Mouse (Mus musculus) liver, embryonic 16.5 days (tissue): ENCODE data around the gene Tmem97. TPM values are rescaled to one million over a fixed set of nuclear protein-coding genes. Genes with fewer than 3 reads are reported as not detected.
"Not testable (repeated sequence)": the region's sequence is repeated elsewhere in the genome, so short reads cannot be mapped to it uniquely, and the experiment has no call there.

Experiments
- ATAC-seq: fragments of 200-750 bp; cut with Nextera tagmentation; 2 replicates; pipeline ENCODE4 v1.8.0; 2017; ENCODE audit warnings: low read depth, mild to moderate bottlenecking, moderate number of reproducible peaks, moderate library complexity
- H3K27ac ChIP-seq: fragments of 300-500 bp; sonication (generic); 2 replicates; pipeline ENCODE4 v1.5.1; 2014; ENCODE audit warnings: mild to moderate bottlenecking, low read length
- H3K27me3 ChIP-seq: fragments of 300-500 bp; sonication (generic); 2 replicates; pipeline ENCODE4 v1.6.1; 2014; ENCODE audit warnings: low read depth, low read length, mixed read lengths; ENCODE audit not compliant: control insufficient read depth, insufficient read depth
- H3K36me3 ChIP-seq: fragments of 300-500 bp; sonication (generic); 2 replicates; pipeline ENCODE4 v1.6.1; 2014; ENCODE audit warnings: mild to moderate bottlenecking; ENCODE audit not compliant: control insufficient read depth, insufficient read depth
- H3K4me1 ChIP-seq: fragments of 300-500 bp; sonication (generic); 2 replicates; pipeline ENCODE4 v1.6.1; 2014; ENCODE audit warnings: low read depth, low read length, mixed read lengths; ENCODE audit not compliant: control insufficient read depth
- H3K4me2 ChIP-seq: fragments of 300-500 bp; sonication (generic); 2 replicates; pipeline ENCODE4 v1.6.1; 2014; ENCODE audit warnings: low read depth, low read length, mixed read lengths
- H3K4me3 ChIP-seq: fragments of 300-500 bp; sonication (generic); 2 replicates; pipeline ENCODE4 v1.5.1; 2014; ENCODE audit warnings: low read depth, mild to moderate bottlenecking, low read length
- H3K9ac ChIP-seq: fragments of 300-500 bp; sonication (generic); 2 replicates; pipeline ENCODE4 v1.6.1; 2014; ENCODE audit warnings: low read depth, low read length
- H3K9me3 ChIP-seq: fragments of 300-500 bp; sonication (generic); replicated peaks from 2 replicates; pipeline ENCODE4 v1.6.1; 2016; ENCODE audit warnings: low read length; ENCODE audit not compliant: control insufficient read depth
- WGBS: fragments of 180-500 bp; shearing (Covaris S2); extraction: QIAGEN DNeasy Blood & Tissue Kit; methylation state at CpG from one replicate; pipeline ENCODE4 v1.1.7; 2014; ENCODE audit not compliant: insufficient replicate concordance; 5-methylcytosine and 5-hydroxymethylcytosine counted together
- polyA plus RNA-seq: library from polyadenylated mRNA; unstranded; fragments of >200 nt; fragmentation: Nextera tagmentation; extraction: Ambion mirVana; gene quantifications from 2 replicates; pipeline ENCODE4 v1.2.1, GENCODE M21; 2015

The Tmem97 gene
- polyA plus RNA-seq, 1 experiment from 2014 or later: 110 TPM

- peaks cover 3% of the 10 kb centered on the region for H3K36me3 ChIP-seq
- no peak overlapping the region for H3K27ac ChIP-seq
- no peaks in the 10 kb centered on the region for H3K9me3 ChIP-seq
- no peak overlapping the region for H3K9ac ChIP-seq
- no peaks in the 10 kb centered on the region for H3K27me3 ChIP-seq
- H3K4me3 ChIP-seq: no peak overlapping the region
- H3K4me2 ChIP-seq: no peak overlapping the region
- ATAC-seq: no peak
- H3K4me1 ChIP-seq: peaks cover 3% of the 10 kb centered on the region; the same call in 1 of the 2 replicates
- WGBS: 38% methylated on average over 6 of the region's 6 CpGs
These were observed 32.3 kb upstream of the Tmem97 start for GRCm38 (mm10) chr11:78582848-78583247.

DNA sequence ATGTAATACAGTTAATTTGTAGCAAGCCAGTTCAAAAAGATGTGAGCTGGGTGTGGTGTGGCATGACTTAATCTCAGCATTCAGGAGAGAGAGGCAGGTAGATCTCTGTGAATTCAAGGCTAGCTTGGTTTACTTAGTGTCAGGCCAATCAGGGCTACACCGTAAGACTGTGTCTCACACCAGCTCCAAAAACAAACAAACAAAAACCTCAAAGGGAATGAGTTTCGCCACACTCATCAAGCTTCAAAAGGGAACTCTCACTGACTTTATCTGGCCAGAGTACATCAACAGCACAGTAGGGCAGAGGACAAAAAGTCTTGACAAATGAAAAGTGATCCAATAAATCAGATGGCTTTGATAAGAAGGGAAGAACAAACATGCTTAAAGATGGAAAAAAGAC, 24.4 kb upstream of the Tmem97 start:
- Histone ChIP-seq H3K27me3 (no peaks in the 10 kb centered on the region), H3K4me1 (peaks cover 3% of the 10 kb centered on the region; the same call in 1 of the 2 replicates), H3K9ac (no peak overlapping the region), H3K4me2 (no peak overlapping the region), H3K36me3 (no peaks in the 10 kb centered on the region), H3K9me3 (no peaks in the 10 kb centered on the region), H3K4me3 (no peak overlapping the region), H3K27ac (no peak overlapping the region)
- WGBS: 61% methylated on average over 2 of the region's 2 CpGs
- ATAC-seq: peak; percentile 48; the same call in 1 of the 2 replicates

- Histone ChIP-seq H3K36me3 (no peaks in the 10 kb centered on the region), H3K4me1 (peaks cover 3% of the 10 kb centered on the region; the same call in 1 of the 2 replicates), H3K9me3 (no peaks in the 10 kb centered on the region), H3K27me3 (no peaks in the 10 kb centered on the region), H3K4me3 (no peak overlapping the region), H3K9ac (no peak overlapping the region), H3K27ac (no peak overlapping the region), H3K4me2 (no peak overlapping the region)
- WGBS: 57% methylated on average over 3 of the region's 3 CpGs
- no peak for ATAC-seq
These were observed 24.0 kb upstream of the Tmem97 start for GRCm38 (mm10) chr11:78574536-78574935.

- not testable (repeated sequence) for H3K4me3 ChIP-seq, H3K9ac ChIP-seq, ATAC-seq, H3K4me2 ChIP-seq, H3K36me3 ChIP-seq, H3K27me3 ChIP-seq, H3K27ac ChIP-seq, H3K4me1 ChIP-seq, H3K9me3 ChIP-seq
- WGBS: 91% methylated on average over 3 of the region's 4 CpGs
These were observed 23.5 kb upstream of the Tmem97 start for GRCm38 (mm10) chr11:78574031-78574430.

GRCm38 (mm10) chr11:78571854-78572253, 21.3 kb upstream of the Tmem97 start:
- H3K4me1 ChIP-seq: peaks cover 3% of the 10 kb centered on the region; the same call in 1 of the 2 replicates
- ATAC-seq: no peak
- WGBS: 39% methylated on average over 6 of the region's 6 CpGs
- no peak overlapping the region for H3K27ac ChIP-seq
- H3K9me3 ChIP-seq: no peaks in the 10 kb centered on the region
- no peak overlapping the region for H3K4me2 ChIP-seq
- H3K36me3 ChIP-seq: no peaks in the 10 kb centered on the region
- H3K4me3 ChIP-seq: no peak overlapping the region
- no peak overlapping the region for H3K9ac ChIP-seq
- no peaks in the 10 kb centered on the region for H3K27me3 ChIP-seq

DNA sequence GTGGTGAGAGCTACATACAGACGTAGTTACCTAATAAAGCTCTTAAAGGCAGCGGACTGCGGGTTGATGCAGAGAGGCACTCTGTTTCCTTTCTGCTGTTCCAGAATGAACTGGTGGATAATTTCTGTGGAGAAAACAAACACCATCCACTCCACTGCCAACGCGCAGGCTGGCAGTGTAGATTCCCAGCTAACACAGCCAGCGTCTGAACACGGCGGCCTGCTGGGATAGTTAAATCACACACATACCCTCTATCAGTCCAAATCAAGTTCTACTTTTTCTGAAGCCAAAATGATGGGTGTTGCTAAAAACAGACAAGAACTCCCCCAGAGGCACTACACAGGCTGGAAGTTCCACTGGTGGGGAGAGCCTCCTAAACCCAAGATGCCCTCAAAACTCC, 20.9 kb upstream of the Tmem97 start:
- H3K4me3 ChIP-seq: no peak overlapping the region
- no peak overlapping the region for H3K4me2 ChIP-seq
- no peaks in the 10 kb centered on the region for H3K9me3 ChIP-seq
- no peak for ATAC-seq
- H3K4me1 ChIP-seq: peaks cover 3% of the 10 kb centered on the region; the same call in 1 of the 2 replicates
- no peaks in the 10 kb centered on the region for H3K36me3 ChIP-seq
- H3K27ac ChIP-seq: no peak overlapping the region
- 86% methylated on average over 8 of the region's 8 CpGs for WGBS
- H3K9ac ChIP-seq: no peak overlapping the region
- H3K27me3 ChIP-seq: no peaks in the 10 kb centered on the region

DNA sequence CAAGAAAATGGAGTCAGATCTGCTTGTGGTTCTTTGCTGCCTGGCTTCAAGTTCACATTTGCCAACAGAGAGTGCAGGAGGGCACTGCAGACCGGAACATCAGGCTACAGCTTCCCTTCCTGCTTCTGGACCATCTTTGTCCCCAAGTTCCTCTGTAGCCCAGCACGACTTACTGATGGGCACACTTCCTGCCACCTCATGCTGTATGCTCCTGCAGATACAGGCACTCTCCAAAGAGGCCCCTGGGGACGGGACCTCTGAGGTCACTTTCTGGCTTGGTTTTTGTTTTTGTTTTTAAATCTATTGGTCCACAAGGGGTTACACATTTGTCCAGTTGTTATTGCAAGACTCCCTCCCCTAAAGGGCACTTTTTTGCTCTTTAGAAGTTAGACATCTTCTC, 19.2 kb upstream of the Tmem97 start:
- WGBS: 37% methylated on average over 3 of the region's 3 CpGs
- no peak for ATAC-seq
- no peaks in the 10 kb centered on the region for H3K9me3 ChIP-seq
- H3K4me1 ChIP-seq: peaks cover 2% of the 10 kb centered on the region; the same call in 1 of the 2 replicates
- no peak overlapping the region for H3K9ac ChIP-seq
- no peaks in the 10 kb centered on the region for H3K27me3 ChIP-seq
- H3K4me2 ChIP-seq: no peak overlapping the region
- no peak overlapping the region for H3K4me3 ChIP-seq
- H3K27ac ChIP-seq: no peak overlapping the region
- no peaks in the 10 kb centered on the region for H3K36me3 ChIP-seq

DNA sequence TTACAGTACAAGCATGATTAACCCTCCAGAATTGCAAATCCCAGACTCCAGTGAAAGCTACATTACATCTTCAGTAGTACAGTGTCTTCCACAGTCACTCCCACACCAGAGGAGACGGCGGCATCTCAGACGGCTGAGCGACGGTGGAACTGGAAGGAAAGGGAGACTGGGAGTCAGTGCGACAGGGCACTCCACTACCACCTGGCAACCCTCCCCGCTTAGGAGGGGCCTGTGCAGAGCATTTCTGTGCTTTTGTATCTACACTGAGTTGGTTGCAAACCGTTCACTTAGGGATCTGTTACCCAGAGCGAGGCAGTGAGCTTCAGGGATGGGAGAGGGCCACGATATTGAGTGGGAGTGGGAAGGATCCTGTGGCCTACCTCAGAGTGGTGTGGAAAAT, 18.2 kb upstream of the Tmem97 start:
- H3K27me3 ChIP-seq: no peaks in the 10 kb centered on the region
- no peaks in the 10 kb centered on the region for H3K36me3 ChIP-seq
- H3K4me3 ChIP-seq: no peak overlapping the region
- no peaks in the 10 kb centered on the region for H3K9me3 ChIP-seq
- H3K4me2 ChIP-seq: no peak overlapping the region
- no peaks in the 10 kb centered on the region; the same call in 1 of the 2 replicates for H3K4me1 ChIP-seq
- H3K9ac ChIP-seq: no peak overlapping the region
- H3K27ac ChIP-seq: no peak overlapping the region
- 82% methylated on average over 10 of the region's 10 CpGs for WGBS
- no peak for ATAC-seq

- Histone ChIP-seq H3K36me3 (no peaks in the 10 kb centered on the region), H3K4me3 (no peak overlapping the region), H3K27ac (no peak overlapping the region), H3K9me3 (no peaks in the 10 kb centered on the region), H3K9ac (no peak overlapping the region), H3K4me2 (no peak overlapping the region), H3K27me3 (no peaks in the 10 kb centered on the region), H3K4me1 (no peaks in the 10 kb centered on the region; the same call in 1 of the 2 replicates)
- 73% methylated on average over 6 of the region's 6 CpGs for WGBS
- no peak for ATAC-seq
These were observed 17.0 kb upstream of the Tmem97 start for GRCm38 (mm10) chr11:78567614-78568013.
